Mouse (Mus musculus) cerebellum, adult 18-20 months (tissue): ENCODE measurements around the gene Ercc6l2.

ENCODE experiments used
- DNase-seq, 2 experiments: peaks; one replicate each; pipeline ENCODE4 v3.0.0; 2021

Ercc6l2 gene

GRCm38 (mm10) chr13:63814746-63815681, at the start of gene Ercc6l2:
Ercc6l2 (plus strand) TSS chr13:63815240.
- DNase-seq: peak; percentile 97 to 99

- no peak for DNase-seq
Observed at GRCm38 (mm10) chr13:63766065-63766464, 49.0 kb upstream of the Ercc6l2 start.

- no peak for DNase-seq
Observed at GRCm38 (mm10) chr13:63771009-63771408, 44.0 kb upstream of the Ercc6l2 start.

GRCm38 (mm10) chr13:63778925-63779324, 36.1 kb upstream of the Ercc6l2 start:
- no peak for DNase-seq

GRCm38 (mm10) chr13:63779376-63780291, 35.4 kb upstream of the Ercc6l2 start:
- DNase-seq: peak; percentile 3 to 12

GRCm38 (mm10) chr13:63792234-63792831, 22.7 kb upstream of the Ercc6l2 start:
- DNase-seq: no peak

GRCm38 (mm10) chr13:63793345-63794308, 21.4 kb upstream of the Ercc6l2 start:
- no peak for DNase-seq

GRCm38 (mm10) chr13:63798677-63799076, 16.4 kb upstream of the Ercc6l2 start:
- no peak for DNase-seq

- DNase-seq: no peak
Observed at GRCm38 (mm10) chr13:63799940-63800339, 15.1 kb upstream of the Ercc6l2 start.

GRCm38 (mm10) chr13:63801289-63801688, 13.8 kb upstream of the Ercc6l2 start:
- no peak for DNase-seq

GRCm38 (mm10) chr13:63807233-63807632, 7.8 kb upstream of the Ercc6l2 start:
- DNase-seq: no peak

GRCm38 (mm10) chr13:63807979-63808378, 7.1 kb upstream of the Ercc6l2 start:
- no peak for DNase-seq

GRCm38 (mm10) chr13:63811477-63811876, 3.6 kb upstream of the Ercc6l2 start:
- DNase-seq: no peak

- peak in 1 of 2 experiments; percentile 10 for DNase-seq
Observed at GRCm38 (mm10) chr13:63815931-63816330, 891 bp downstream of the Ercc6l2 start.

GRCm38 (mm10) chr13:63845758-63846157, 30.7 kb downstream of the Ercc6l2 start:
- no peak for DNase-seq

- DNase-seq: no peak
Observed at GRCm38 (mm10) chr13:63850308-63851011, 35.4 kb downstream of the Ercc6l2 start.

- DNase-seq: no peak
Observed at GRCm38 (mm10) chr13:63872585-63873282, 57.7 kb downstream of the Ercc6l2 start.

- no peak for DNase-seq
Observed at GRCm38 (mm10) chr13:63877138-63877537, 62.1 kb downstream of the Ercc6l2 start.

GRCm38 (mm10) chr13:63879105-63879863, 64.2 kb downstream of the Ercc6l2 start:
- DNase-seq: no peak

- DNase-seq: no peak
Observed at GRCm38 (mm10) chr13:63879864-63880141, 64.8 kb downstream of the Ercc6l2 start.
